Mouse (Mus musculus) MEL (cell line): ENCODE results near the gene Gm20509.

Experiments
- CHD2 ChIP-seq: IDR thresholded peaks from 2 replicates; pipeline ENCODE4 v1.6.1; 2011; ENCODE audit warnings: low read length, improper control_type of control experiment
- CTCF ChIP-seq, 3 experiments: IDR thresholded peaks in 2 of 3; conservative IDR thresholded peaks in 1 of 3; 2 replicates each; pipeline ENCODE4 v1.5.1; 2011 to 2012; ENCODE audit warnings: low read length in 3 of 3, low read depth in 2 of 3, mild to moderate bottlenecking in 2 of 3, improper control_type of control experiment in 1 of 3, inconsistent platforms in 1 of 3, mixed read lengths in 1 of 3, moderate library complexity in 1 of 3; ENCODE audit not compliant: control insufficient read depth in 1 of 3, insufficient read depth in 1 of 3, poor library complexity in 1 of 3, severe bottlenecking in 1 of 3
- EP300 ChIP-seq, 2 experiments: IDR thresholded peaks; 2 replicates each; pipeline ENCODE4 v1.6.1; 2011; ENCODE audit warnings: improper control_type of control experiment in 2 of 2, low read length in 2 of 2, low read depth in 1 of 2, mild to moderate bottlenecking in 1 of 2
- NELFE ChIP-seq: IDR thresholded peaks from 2 replicates; pipeline ENCODE4 v1.6.1; 2011; ENCODE audit warnings: low read depth, low read length, improper control_type of control experiment
- NRF1 ChIP-seq: IDR thresholded peaks from 2 replicates; pipeline ENCODE4 v1.6.1; 2014; ENCODE audit warnings: low read depth, mild to moderate bottlenecking, inconsistent platforms, low read length, improper control_type of control experiment, moderate library complexity; ENCODE audit not compliant: poor library complexity, insufficient read depth, severe bottlenecking
- POLR2A ChIP-seq, 2 experiments: IDR thresholded peaks; 2 replicates each; pipeline ENCODE4 v1.6.1; 2011 to 2012; ENCODE audit warnings: low read length in 2 of 2, mild to moderate bottlenecking in 2 of 2, control low read depth in 1 of 2, improper control_type of control experiment in 1 of 2, low read depth in 1 of 2, moderate library complexity in 1 of 2; ENCODE audit not compliant: control insufficient read depth in 1 of 2, insufficient read depth in 1 of 2, poor library complexity in 1 of 2
- RCOR1 ChIP-seq: IDR thresholded peaks from 2 replicates; pipeline ENCODE4 v1.6.1; 2012; ENCODE audit warnings: low read depth, mild to moderate bottlenecking, inconsistent platforms, low read length, improper control_type of control experiment
- SIN3A ChIP-seq: IDR thresholded peaks from 2 replicates; pipeline ENCODE4 v1.6.1; 2012; ENCODE audit warnings: low read length, improper control_type of control experiment, inconsistent platforms
- USF1 ChIP-seq: IDR thresholded peaks from 2 replicates; pipeline ENCODE4 v1.6.1; 2014; ENCODE audit warnings: low read depth, mild to moderate bottlenecking, inconsistent platforms, low read length, improper control_type of control experiment, moderate library complexity
- ZC3H11A ChIP-seq: IDR thresholded peaks from 2 replicates; pipeline ENCODE4 v1.6.1; 2012; ENCODE audit warnings: low read depth, mild to moderate bottlenecking, inconsistent platforms, low read length, improper control_type of control experiment
- ZNF384 ChIP-seq: IDR thresholded peaks from 2 replicates; pipeline ENCODE4 v1.6.1; 2012; ENCODE audit warnings: low read depth, mild to moderate bottlenecking, inconsistent platforms, low read length, improper control_type of control experiment

- TF ChIP-seq CTCF (IDR thresholded peaks at IDR 0.05 in 2 of 3, conservative IDR thresholded peaks at IDR 0.05 in 1 of 3; ENCODE audit: control insufficient read depth in 1 of 3, insufficient read depth in 1 of 3, low read depth in 2 of 3, low read length in 3 of 3, poor library complexity in 1 of 3, severe bottlenecking in 1 of 3), result no peak
- no peak for TF ChIP-seq EP300 (IDR thresholded peaks at IDR 0.05; ENCODE audit: low read depth in 1 of 2, low read length in 2 of 2)
- TF ChIP-seq POLR2A (IDR thresholded peaks at IDR 0.05; ENCODE audit: control insufficient read depth in 1 of 2, insufficient read depth in 1 of 2, low read depth in 1 of 2, low read length in 2 of 2, poor library complexity in 1 of 2), result no peak
- no peak for TF ChIP-seq ZNF384
- no peak for TF ChIP-seq CHD2
- no peak for TF ChIP-seq NELFE
- TF ChIP-seq SIN3A, result no peak
- TF ChIP-seq NRF1, result no peak
- no peak for TF ChIP-seq ZC3H11A
- TF ChIP-seq USF1, result no peak
- TF ChIP-seq RCOR1, result no peak
Observed at GRCm38 (mm10) chr9:73154347-73154746, 52.1 kb downstream of the Gm20509 start.
